Mouse (Mus musculus): ENCODE results near the gene Sept8. TPM values are rescaled to one million over a fixed set of nuclear protein-coding genes. Genes with fewer than 3 reads are reported as not detected.

The Sept8 gene
- polyA plus RNA-seq, 1 experiment from 2014 or later: 25.1 TPM

DNA sequence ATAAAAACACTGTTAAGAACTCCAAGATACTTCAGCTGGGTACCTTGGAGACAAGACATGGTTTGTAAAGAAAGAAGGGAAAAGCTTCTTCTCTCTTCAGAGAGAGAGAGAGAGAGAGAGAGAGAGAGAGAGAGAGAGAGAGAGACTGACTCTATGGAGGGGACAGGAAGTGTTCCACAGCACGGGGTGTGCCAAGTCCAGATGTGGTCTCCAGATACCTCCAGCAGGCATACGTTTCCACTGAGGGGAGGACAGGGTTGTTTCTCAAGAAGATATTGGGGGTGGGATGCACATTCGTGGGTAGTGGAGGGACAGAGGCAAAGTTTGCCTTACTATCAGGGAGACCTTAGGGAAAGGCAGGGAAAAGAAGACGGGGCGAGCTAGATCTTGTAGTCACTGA lies 298 bp upstream of the Sept8 start:
- no peak for ATAC-seq (ENCODE audit: insufficient number of reproducible peaks, low FRiP score)
- H3K9me3 ChIP-seq (replicated peaks): no peaks in the 10 kb centered on the region
- no peak overlapping the region for H3K9ac ChIP-seq
- no peak overlapping the region for H3K4me3 ChIP-seq
- no peaks in the 10 kb centered on the region for H3K36me3 ChIP-seq
- 44% methylated on average over 5 of the region's 5 CpGs for WGBS
- peaks cover 35% of the 10 kb centered on the region for H3K4me1 ChIP-seq (replicated peaks)
- H3K4me2 ChIP-seq: no peak overlapping the region
- peaks cover 4% of the 10 kb centered on the region; the same call in 1 of the 2 replicates for H3K27me3 ChIP-seq (replicated peaks)
- H3K27ac ChIP-seq (ENCODE audit: poor library complexity, severe bottlenecking): no peak overlapping the region

DNA sequence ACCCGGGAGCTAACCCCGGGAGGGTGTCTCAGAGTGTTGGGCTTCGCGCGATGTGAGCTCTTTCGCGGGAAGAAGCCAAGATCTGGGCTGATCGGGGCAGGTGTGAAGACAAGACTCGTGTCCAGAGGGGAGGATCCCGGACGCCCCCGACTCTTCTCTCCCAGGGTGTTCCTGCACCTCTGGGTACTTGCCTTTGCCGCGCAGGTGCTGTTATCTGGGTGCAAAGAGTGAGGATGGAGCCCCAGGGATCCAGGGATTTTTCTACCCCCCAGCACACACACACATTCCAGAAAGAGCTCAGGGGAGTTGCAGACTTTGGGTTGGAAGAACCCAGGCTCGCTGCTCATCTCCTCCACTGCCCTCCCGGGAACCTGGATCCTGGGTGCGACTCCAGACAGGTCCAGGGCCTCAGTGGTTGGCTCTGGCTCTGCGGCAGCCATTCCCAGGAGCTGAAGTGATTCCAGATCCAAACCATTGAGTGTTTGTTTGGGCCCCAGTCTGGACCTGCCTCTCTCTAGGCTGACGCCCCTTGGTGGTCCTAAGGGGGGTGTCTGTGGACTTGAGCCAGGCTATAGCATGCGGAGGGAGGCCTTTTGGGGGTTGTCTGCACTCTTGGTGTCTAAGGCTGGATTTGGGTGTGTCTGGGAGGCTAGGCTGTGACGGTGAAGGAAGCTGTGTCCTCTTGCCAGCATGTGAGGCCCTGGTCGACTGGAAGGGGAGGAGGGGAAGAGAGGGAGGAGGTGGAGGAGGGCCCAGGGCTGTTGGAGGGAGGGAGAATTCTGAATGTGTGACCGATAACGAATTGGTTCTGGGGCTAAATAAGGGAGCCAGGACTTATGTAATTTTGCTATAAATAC lies 1.3 kb downstream of the Sept8 start:
- Histone ChIP-seq H3K4me1 (replicated peaks) (peaks cover 45% of the 10 kb centered on the region), H3K4me2 (peak overlapping the region; percentile 89), H3K27me3 (replicated peaks) (peaks cover 4% of the 10 kb centered on the region; the same call in 1 of the 2 replicates), H3K4me3 (peak overlapping the region; percentile 91), H3K36me3 (no peaks in the 10 kb centered on the region), H3K27ac (ENCODE audit: poor library complexity, severe bottlenecking) (peak overlapping the region; percentile 45), H3K9ac (peak overlapping the region; percentile 91), H3K9me3 (replicated peaks) (no peaks in the 10 kb centered on the region)
- peak; percentile 51; the same call in 1 of the 2 replicates for ATAC-seq (ENCODE audit: insufficient number of reproducible peaks, low FRiP score)
- 2% methylated on average over 24 of the region's 24 CpGs for WGBS

GRCm38 (mm10) chr11:53521120-53521820 lies 2.2 kb downstream of the Sept8 start:
- Histone ChIP-seq H3K36me3 (no peaks in the 10 kb centered on the region), H3K27ac (ENCODE audit: poor library complexity, severe bottlenecking) (0 out of 2 replicates have a peak overlapping the region, but pooled peaks have one; percentile 19), H3K27me3 (replicated peaks) (peaks cover 4% of the 10 kb centered on the region; the same call in 1 of the 2 replicates), H3K4me3 (peak overlapping the region; percentile 91), H3K9ac (peak overlapping the region; percentile 40), H3K9me3 (replicated peaks) (no peaks in the 10 kb centered on the region), H3K4me1 (replicated peaks) (peaks cover 54% of the 10 kb centered on the region), H3K4me2 (peak overlapping the region; percentile 89)
- ATAC-seq (ENCODE audit: insufficient number of reproducible peaks, low FRiP score): no peak
- WGBS: 32% methylated on average over 16 of the region's 16 CpGs

- Histone ChIP-seq H3K36me3 (no peaks in the 10 kb centered on the region), H3K27ac (ENCODE audit: poor library complexity, severe bottlenecking) (no peak overlapping the region), H3K9me3 (replicated peaks) (no peaks in the 10 kb centered on the region), H3K27me3 (replicated peaks) (peaks cover 4% of the 10 kb centered on the region; the same call in 1 of the 2 replicates), H3K4me2 (peak overlapping the region; percentile 89), H3K9ac (no peak overlapping the region; the same call in 1 of the 2 replicates), H3K4me3 (peak overlapping the region; percentile 91; the same call in 1 of the 2 replicates), H3K4me1 (replicated peaks) (peaks cover 59% of the 10 kb centered on the region)
- no peak for ATAC-seq (ENCODE audit: insufficient number of reproducible peaks, low FRiP score)
- WGBS: 34% methylated on average over 7 of the region's 7 CpGs
Measured at GRCm38 (mm10) chr11:53521821-53522131, 2.7 kb downstream of the Sept8 start.

- no peaks in the 10 kb centered on the region for H3K36me3 ChIP-seq
- no peak overlapping the region for H3K9ac ChIP-seq
- ATAC-seq (ENCODE audit: insufficient number of reproducible peaks, low FRiP score): no peak
- H3K4me3 ChIP-seq: no peak overlapping the region
- H3K27me3 ChIP-seq (replicated peaks): peaks cover 4% of the 10 kb centered on the region; the same call in 1 of the 2 replicates
- WGBS: 80% methylated on average over 3 of the region's 3 CpGs
- H3K4me2 ChIP-seq: no peak overlapping the region
- no peaks in the 10 kb centered on the region for H3K9me3 ChIP-seq (replicated peaks)
- H3K4me1 ChIP-seq (replicated peaks): peaks cover 61% of the 10 kb centered on the region
- no peak overlapping the region for H3K27ac ChIP-seq (ENCODE audit: poor library complexity, severe bottlenecking)
Measured at GRCm38 (mm10) chr11:53522362-53522761, 3.3 kb downstream of the Sept8 start.

DNA sequence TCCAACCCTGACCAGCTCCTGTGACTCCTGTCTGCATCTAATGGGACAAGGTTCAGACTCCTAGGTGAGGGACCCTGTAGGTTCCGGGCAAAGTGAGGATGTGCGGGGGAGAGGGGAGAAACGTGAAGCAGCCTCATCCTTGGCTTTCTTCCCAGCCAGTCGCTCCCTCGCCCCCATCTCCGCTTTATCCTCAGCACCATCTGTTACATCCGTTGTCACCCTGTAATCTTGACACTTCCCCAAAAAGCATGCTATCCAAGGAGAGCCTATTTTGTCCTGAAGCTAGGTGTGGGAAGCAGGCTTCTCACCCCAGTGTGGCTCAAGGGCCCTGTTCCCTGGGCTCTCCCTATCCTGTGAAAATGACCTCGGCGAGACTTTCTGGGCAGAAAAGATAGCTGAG lies 3.9 kb downstream of the Sept8 start:
- H3K4me3 ChIP-seq: no peak overlapping the region
- peaks cover 67% of the 10 kb centered on the region for H3K4me1 ChIP-seq (replicated peaks)
- no peak overlapping the region for H3K4me2 ChIP-seq
- no peak for ATAC-seq (ENCODE audit: insufficient number of reproducible peaks, low FRiP score)
- H3K9ac ChIP-seq: no peak overlapping the region
- no peak overlapping the region for H3K27ac ChIP-seq (ENCODE audit: poor library complexity, severe bottlenecking)
- H3K36me3 ChIP-seq: no peaks in the 10 kb centered on the region
- no peaks in the 10 kb centered on the region for H3K9me3 ChIP-seq (replicated peaks)
- 28% methylated on average over 9 of the region's 9 CpGs for WGBS
- peaks cover 3% of the 10 kb centered on the region; the same call in 1 of the 2 replicates for H3K27me3 ChIP-seq (replicated peaks)

DNA sequence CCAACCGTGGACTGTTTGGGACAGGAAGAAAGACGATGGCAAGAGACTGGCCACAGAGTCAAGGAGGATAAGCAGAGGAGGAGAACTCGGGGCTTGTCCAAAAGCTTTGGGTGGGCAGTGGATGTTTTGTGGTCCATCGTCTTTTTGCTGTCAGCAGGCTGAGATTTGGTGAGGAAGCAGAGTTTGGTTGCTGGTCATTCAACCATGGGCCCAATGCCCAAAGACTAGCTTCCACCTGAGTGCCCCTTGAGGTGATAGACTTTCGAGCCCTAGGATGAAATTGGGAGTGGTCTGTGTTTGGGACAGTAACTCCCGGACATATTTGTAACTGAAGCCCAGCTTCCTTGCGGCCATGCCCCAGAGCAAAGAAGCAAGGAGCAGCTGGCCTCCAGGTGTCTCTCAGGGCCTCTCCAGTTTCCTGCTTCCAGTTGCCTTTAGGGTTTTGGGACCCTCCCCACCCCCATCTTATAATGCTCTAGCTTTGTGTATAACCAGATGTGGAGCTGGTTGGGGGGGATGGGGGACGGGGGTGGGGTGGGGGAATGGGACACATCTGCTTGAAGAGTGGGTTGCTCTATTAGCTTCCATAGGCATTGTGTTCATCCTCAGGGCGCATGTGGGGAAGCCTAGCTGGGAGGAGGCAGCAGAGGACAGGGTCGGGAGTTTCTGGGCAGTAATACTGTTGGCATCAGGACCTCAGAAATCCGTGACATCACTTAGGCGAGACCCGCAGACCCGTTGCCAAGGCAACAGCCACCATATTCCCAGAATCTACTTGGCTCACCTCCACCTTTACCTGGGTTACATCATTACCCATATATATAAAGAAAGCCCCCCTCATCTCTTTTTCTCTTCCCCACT lies 4.7 kb downstream of the Sept8 start:
- Histone ChIP-seq H3K4me2 (no peak overlapping the region), H3K27ac (ENCODE audit: poor library complexity, severe bottlenecking) (no peak overlapping the region), H3K9ac (no peak overlapping the region), H3K4me1 (replicated peaks) (peaks cover 76% of the 10 kb centered on the region), H3K27me3 (replicated peaks) (no peaks in the 10 kb centered on the region), H3K36me3 (no peaks in the 10 kb centered on the region), H3K9me3 (replicated peaks) (no peaks in the 10 kb centered on the region), H3K4me3 (no peak overlapping the region)
- ATAC-seq (ENCODE audit: insufficient number of reproducible peaks, low FRiP score): no peak
- 82% methylated on average over 14 of the region's 14 CpGs for WGBS

- Histone ChIP-seq H3K36me3 (no peaks in the 10 kb centered on the region), H3K27me3 (replicated peaks) (no peaks in the 10 kb centered on the region), H3K4me3 (no peak overlapping the region), H3K27ac (ENCODE audit: poor library complexity, severe bottlenecking) (no peak overlapping the region), H3K4me1 (replicated peaks) (peaks cover 84% of the 10 kb centered on the region), H3K9me3 (replicated peaks) (no peaks in the 10 kb centered on the region), H3K9ac (no peak overlapping the region), H3K4me2 (no peak overlapping the region)
- 73% methylated on average over 6 of the region's 6 CpGs for whole genome bisulfite sequencing
- ATAC-seq (ENCODE audit: insufficient number of reproducible peaks, low FRiP score): no peak
Measured at GRCm38 (mm10) chr11:53524905-53525304, 5.8 kb downstream of the Sept8 start.

DNA sequence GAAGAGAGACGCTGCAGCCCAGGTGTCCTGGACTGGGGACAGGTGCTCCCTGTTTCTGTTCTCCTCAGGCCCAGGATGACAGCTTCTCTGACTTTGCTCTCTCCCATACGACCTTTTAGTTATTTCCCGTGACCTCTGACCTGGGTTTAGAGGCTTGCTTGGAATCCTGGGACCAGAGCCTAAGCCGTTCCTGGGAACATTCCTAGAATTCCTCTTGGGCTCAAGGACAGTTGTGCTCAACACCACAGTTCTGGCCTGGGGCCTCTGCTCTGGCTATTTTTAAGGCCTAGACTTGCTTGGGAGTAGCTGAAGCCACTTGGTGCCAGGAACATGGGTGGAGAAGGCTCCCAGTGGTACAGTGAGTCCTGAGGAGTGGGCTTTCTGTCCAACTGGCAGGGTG lies 6.4 kb downstream of the Sept8 start:
- H3K36me3 ChIP-seq: no peaks in the 10 kb centered on the region
- peak overlapping the region; percentile 5; the same call in 1 of the 2 replicates for H3K4me2 ChIP-seq
- H3K4me3 ChIP-seq: no peak overlapping the region
- no peak overlapping the region for H3K9ac ChIP-seq
- no peak for ATAC-seq (ENCODE audit: insufficient number of reproducible peaks, low FRiP score)
- peaks cover 87% of the 10 kb centered on the region for H3K4me1 ChIP-seq (replicated peaks)
- peak overlapping the region; percentile 38 for H3K27ac ChIP-seq (ENCODE audit: poor library complexity, severe bottlenecking)
- 42% methylated on average over 4 of the region's 4 CpGs for WGBS
- no peaks in the 10 kb centered on the region for H3K9me3 ChIP-seq (replicated peaks)
- H3K27me3 ChIP-seq (replicated peaks): no peaks in the 10 kb centered on the region

GRCm38 (mm10) chr11:53528397-53529252 lies 9.6 kb downstream of the Sept8 start:
- WGBS: 46% methylated on average over 9 of the region's 9 CpGs
- H3K9me3 ChIP-seq (replicated peaks): no peaks in the 10 kb centered on the region
- no peak overlapping the region for H3K9ac ChIP-seq
- H3K4me3 ChIP-seq: no peak overlapping the region
- H3K36me3 ChIP-seq: peaks cover 8% of the 10 kb centered on the region
- H3K4me2 ChIP-seq: peak overlapping the region; percentile 26; the same call in 1 of the 2 replicates
- no peak overlapping the region for H3K27ac ChIP-seq (ENCODE audit: poor library complexity, severe bottlenecking)
- ATAC-seq (ENCODE audit: insufficient number of reproducible peaks, low FRiP score): no peak
- no peaks in the 10 kb centered on the region for H3K27me3 ChIP-seq (replicated peaks)
- H3K4me1 ChIP-seq (replicated peaks): peaks cover 58% of the 10 kb centered on the region
